ENCODE assay signal across 16 mouse cellular contexts in genomic region chr3:127864242-127864641, GRCm38 (mm10). TPM values are rescaled to one million over a fixed set of nuclear protein-coding genes. Genes with fewer than 3 reads are reported as not detected.
DNase-seq lines count a peak whose midpoint lies in the region; ATAC-seq and TF ChIP-seq lines count a peak whose summit lies in the region.
"Had no signal": no experiment of that assay in that cellular context is flagged by ENCODE, and none has a peak within 500 bp of the region (broad histone marks: within the 10 kb centered on the region; RNA-seq: fewer than 3 reads in every experiment).

No protein-coding gene starts in this region.

- 43% methylated on average over 2 of the region's 2 CpGs for WGBS in forebrain, postnatal 0 days
- 54% methylated on average over 2 of the region's 2 CpGs for whole genome bisulfite sequencing in forebrain, embryonic 16.5 days
- WGBS in kidney, embryonic 15.5 days: 29% methylated on average over 2 of the region's 2 CpGs
- 45% methylated on average over 2 of the region's 2 CpGs for WGBS in midbrain, embryonic 14.5 days
- WGBS in midbrain, embryonic 10.5 days: 51% methylated on average over 2 of the region's 2 CpGs
- 47% methylated on average over 2 of the region's 2 CpGs for WGBS in embryonic facial prominence, embryonic 10.5 days

- no peak overlapping the region for H3K4me2 ChIP-seq in forebrain, postnatal 0 days (ENCODE audit: low read depth)
- no peak overlapping the region for H3K4me2 ChIP-seq in forebrain, embryonic 16.5 days (ENCODE audit: low read length)
- no peak overlapping the region for H3K4me2 ChIP-seq in kidney, embryonic 15.5 days
- no peak overlapping the region for H3K4me2 ChIP-seq in midbrain, embryonic 14.5 days (ENCODE audit: low read length)
- H3K4me2 ChIP-seq: hindbrain, embryonic 13.5 days; limb, embryonic 15.5 days; midbrain, embryonic 15.5 days had no signal

- TF ChIP-seq CTCF in forebrain, postnatal 0 days (IDR thresholded peaks at IDR 0.05; ENCODE audit: low read depth): peak; percentile 34

- no peaks in the 10 kb centered on the region for H3K9me3 ChIP-seq in forebrain, postnatal 0 days (ENCODE audit: low read length)
- H3K9me3 ChIP-seq in forebrain, embryonic 16.5 days (ENCODE audit: control insufficient read depth, low read length): no peaks in the 10 kb centered on the region
- no peaks in the 10 kb centered on the region for H3K9me3 ChIP-seq in kidney, embryonic 15.5 days (replicated peaks)
- H3K9me3 ChIP-seq in midbrain, embryonic 14.5 days (ENCODE audit: control insufficient read depth, low read length): 0 out of 2 replicates have a peak, but pooled peaks cover under 1% of the 10 kb centered on the region
- no peaks in the 10 kb centered on the region for H3K9me3 ChIP-seq in midbrain, embryonic 10.5 days (replicated peaks)
- no peaks in the 10 kb centered on the region for H3K9me3 ChIP-seq in embryonic facial prominence, embryonic 10.5 days
- H3K9me3 ChIP-seq: hindbrain, embryonic 13.5 days; limb, embryonic 15.5 days; midbrain, embryonic 15.5 days had no signal

- no peak overlapping the region for H3K27ac ChIP-seq in forebrain, postnatal 0 days (ENCODE audit: low read depth, low read length)
- no peak overlapping the region for H3K27ac ChIP-seq in forebrain, embryonic 16.5 days (ENCODE audit: low read length)
- H3K27ac ChIP-seq in kidney, embryonic 15.5 days: peak overlapping the region; percentile 41; the same call in 1 of the 2 replicates
- no peak overlapping the region for H3K27ac ChIP-seq in midbrain, embryonic 14.5 days (replicated peaks; ENCODE audit: low read depth, low read length)
- no peak overlapping the region for H3K27ac ChIP-seq in midbrain, embryonic 10.5 days (replicated peaks)
- no peak overlapping the region for H3K27ac ChIP-seq in embryonic facial prominence, embryonic 10.5 days (replicated peaks)
- H3K27ac ChIP-seq: hindbrain, embryonic 13.5 days; limb, embryonic 15.5 days; midbrain, embryonic 15.5 days had no signal

- H3K27me3 ChIP-seq in forebrain, postnatal 0 days (ENCODE audit: insufficient read depth, low read length): no peaks in the 10 kb centered on the region
- 0 out of 2 replicates have a peak, but pooled peaks cover 2% of the 10 kb centered on the region for H3K27me3 ChIP-seq in forebrain, embryonic 16.5 days (replicated peaks; ENCODE audit: control insufficient read depth, insufficient read depth, low read length)
- H3K27me3 ChIP-seq in kidney, embryonic 15.5 days: no peaks in the 10 kb centered on the region
- H3K27me3 ChIP-seq in midbrain, embryonic 14.5 days (ENCODE audit: control insufficient read depth, insufficient read depth, low read length): no peaks in the 10 kb centered on the region
- no peaks in the 10 kb centered on the region for H3K27me3 ChIP-seq in midbrain, embryonic 10.5 days (ENCODE audit: low read depth, poor library complexity, severe bottlenecking)
- H3K27me3 ChIP-seq in embryonic facial prominence, embryonic 10.5 days (replicated peaks; ENCODE audit: low read depth, poor library complexity, severe bottlenecking): no peaks in the 10 kb centered on the region
- H3K27me3 ChIP-seq: CH12.LX; hindbrain, embryonic 13.5 days; limb, embryonic 15.5 days; midbrain, embryonic 15.5 days had no signal

- peak; percentile 10 for DNase-seq in forebrain, postnatal 0 days
- no peak for DNase-seq in kidney, postnatal 4 days
- DNase-seq in midbrain, embryonic 14.5 days: peak; percentile 6
- DNase-seq in midbrain, embryonic 10.5 days (ENCODE audit: low spot score): no peak
- DNase-seq in right cerebral cortex, postnatal 25 days: no peak
- no peak for DNase-seq in embryonic facial prominence, embryonic 10.5 days (ENCODE audit: low spot score)
- DNase-seq: cerebellum, postnatal 14 days; kidney, adult 8-10 months; lung, postnatal 36 days had no signal

- no peak overlapping the region for H3K4me3 ChIP-seq in forebrain, postnatal 0 days (ENCODE audit: low read depth, low read length)
- H3K4me3 ChIP-seq in forebrain, embryonic 16.5 days (replicated peaks; ENCODE audit: low read length): no peak overlapping the region
- no peak overlapping the region for H3K4me3 ChIP-seq in kidney, embryonic 15.5 days (replicated peaks)
- H3K4me3 ChIP-seq in midbrain, embryonic 14.5 days (replicated peaks; ENCODE audit: low read depth, low read length): no peak overlapping the region
- no peak overlapping the region for H3K4me3 ChIP-seq in midbrain, embryonic 10.5 days
- H3K4me3 ChIP-seq in embryonic facial prominence, embryonic 10.5 days: no peak overlapping the region
- H3K4me3 ChIP-seq: erythroblast, embryonic 14.5 days; hindbrain, embryonic 13.5 days; limb, embryonic 15.5 days; midbrain, embryonic 15.5 days had no signal

- peak; percentile 36; the same call in 1 of the 2 replicates for ATAC-seq in forebrain, postnatal 0 days
- no peak for ATAC-seq in forebrain, embryonic 16.5 days
- ATAC-seq in kidney, embryonic 15.5 days (replicated peaks; ENCODE audit: low FRiP score): no peak
- no peak for ATAC-seq in midbrain, embryonic 14.5 days (ENCODE audit: low FRiP score, low TSS enrichment)
- ATAC-seq: midbrain, embryonic 15.5 days had no signal

- H3K4me1 ChIP-seq in forebrain, postnatal 0 days (ENCODE audit: insufficient read depth): no peaks in the 10 kb centered on the region
- H3K4me1 ChIP-seq in forebrain, embryonic 16.5 days (replicated peaks; ENCODE audit: control insufficient read depth, insufficient read depth, low read length): peaks cover 10% of the 10 kb centered on the region
- H3K4me1 ChIP-seq in kidney, embryonic 15.5 days: no peaks in the 10 kb centered on the region; the same call in 1 of the 2 replicates
- no peaks in the 10 kb centered on the region; the same call in 1 of the 2 replicates for H3K4me1 ChIP-seq in midbrain, embryonic 14.5 days (ENCODE audit: control insufficient read depth, insufficient read depth, low read length)
- peaks cover 16% of the 10 kb centered on the region; the same call in 1 of the 2 replicates for H3K4me1 ChIP-seq in midbrain, embryonic 10.5 days
- no peaks in the 10 kb centered on the region for H3K4me1 ChIP-seq in embryonic facial prominence, embryonic 10.5 days

- no peak overlapping the region for H3K9ac ChIP-seq in forebrain, postnatal 0 days
- H3K9ac ChIP-seq in forebrain, embryonic 16.5 days (replicated peaks; ENCODE audit: low read depth, low read length): no peak overlapping the region
- no peak overlapping the region for H3K9ac ChIP-seq in kidney, embryonic 15.5 days
- H3K9ac ChIP-seq in midbrain, embryonic 14.5 days (replicated peaks; ENCODE audit: low read length): no peak overlapping the region
- H3K9ac ChIP-seq: hindbrain, embryonic 13.5 days; limb, embryonic 15.5 days; midbrain, embryonic 15.5 days had no signal

- H3K36me3 ChIP-seq in forebrain, postnatal 0 days (ENCODE audit: insufficient read depth): no peaks in the 10 kb centered on the region
- no peaks in the 10 kb centered on the region for H3K36me3 ChIP-seq in forebrain, embryonic 16.5 days (ENCODE audit: control insufficient read depth, insufficient read depth)
- no peaks in the 10 kb centered on the region for H3K36me3 ChIP-seq in kidney, embryonic 15.5 days
- H3K36me3 ChIP-seq in midbrain, embryonic 14.5 days (ENCODE audit: control insufficient read depth, insufficient read depth, low read length): no peaks in the 10 kb centered on the region
- H3K36me3 ChIP-seq in midbrain, embryonic 10.5 days: no peaks in the 10 kb centered on the region
- no peaks in the 10 kb centered on the region for H3K36me3 ChIP-seq in embryonic facial prominence, embryonic 10.5 days (replicated peaks)
- H3K36me3 ChIP-seq: hindbrain, embryonic 13.5 days; limb, embryonic 15.5 days; midbrain, embryonic 15.5 days had no signal

RNA-seq across cellular contexts. Expression of gene Ap1ar, which starts 26.9 kb away (rescaled TPM):
- 119 and 124 TPM in 2 replicates for total RNA-seq in forebrain, postnatal 0 days (2014; rRNA removed)
- 44.7 and 68.0 TPM in 2 replicates for polyA plus RNA-seq in forebrain, postnatal 0 days (2015; fragmentation: Nextera tagmentation; extraction: Ambion mirVana)
- 83.0 and 83.1 TPM in 2 replicates for polyA plus RNA-seq in forebrain, embryonic 16.5 days (2015; fragmentation: Nextera tagmentation; extraction: Ambion mirVana)
- 56.4 and 56.7 TPM in 2 replicates for polyA plus RNA-seq in kidney, embryonic 15.5 days (2015; fragmentation: Nextera tagmentation; extraction: Ambion mirVana)
- polyA plus RNA-seq in midbrain, embryonic 14.5 days (2014; fragmentation: Nextera tagmentation; extraction: Ambion mirVana): 83.4 and 89.2 TPM in 2 replicates
- polyA plus RNA-seq in midbrain, embryonic 10.5 days (2016; fragmentation: Nextera tagmentation; extraction: Ambion mirVana): 54.6 and 54.8 TPM in 2 replicates
- 60.6 and 64.6 TPM in 2 replicates for polyA plus RNA-seq in embryonic facial prominence, embryonic 10.5 days (2016; fragmentation: Nextera tagmentation; extraction: Ambion mirVana)

RNA-seq across cellular contexts. Expression of gene Fam241a, which starts 31.9 kb away (rescaled TPM):
- 7.4 and 15.5 TPM in 2 replicates for total RNA-seq in forebrain, postnatal 0 days (2014; rRNA removed)
- 12.4 and 13.7 TPM in 2 replicates for polyA plus RNA-seq in forebrain, postnatal 0 days (2015; fragmentation: Nextera tagmentation; extraction: Ambion mirVana)
- polyA plus RNA-seq in forebrain, embryonic 16.5 days (2015; fragmentation: Nextera tagmentation; extraction: Ambion mirVana): 10.2 and 10.5 TPM in 2 replicates
- 6.4 and 6.6 TPM in 2 replicates for polyA plus RNA-seq in kidney, embryonic 15.5 days (2015; fragmentation: Nextera tagmentation; extraction: Ambion mirVana)
- 9.2 and 9.6 TPM in 2 replicates for polyA plus RNA-seq in midbrain, embryonic 14.5 days (2014; fragmentation: Nextera tagmentation; extraction: Ambion mirVana)
- 2.5 TPM in 2 replicates for polyA plus RNA-seq in midbrain, embryonic 10.5 days (2016; fragmentation: Nextera tagmentation; extraction: Ambion mirVana)
- 2.7 and 3.9 TPM in 2 replicates for polyA plus RNA-seq in embryonic facial prominence, embryonic 10.5 days (2016; fragmentation: Nextera tagmentation; extraction: Ambion mirVana)

Comparison
In these comparisons a context has a peak if more than half of its experiments do, and no peak if none do; other contexts are left out.
1. DNase-seq: peak in forebrain, postnatal 0 days (single experiment) and midbrain, embryonic 14.5 days (single experiment); none in kidney, postnatal 4 days (0 of 2), midbrain, embryonic 10.5 days (single experiment), right cerebral cortex, postnatal 25 days (single experiment) and embryonic facial prominence, embryonic 10.5 days (single experiment).